Comparison of ENCODE assay signal across 22 mouse cellular contexts in genomic region chr10:99844110-99844509, GRCm38 (mm10).
A peak's percentile ranks its signal among the peaks of the same experiment; 100 is the strongest.
DNase-seq lines count a peak whose midpoint lies in the region; ATAC-seq and TF ChIP-seq lines count a peak whose summit lies in the region.
"Had no signal": no experiment of that assay in that cellular context is flagged by ENCODE, and none has a peak within 500 bp of the region (broad histone marks: within the 10 kb centered on the region; RNA-seq: fewer than 3 reads in every experiment).

No protein-coding gene starts in this region.

- DNase-seq in forelimb bud, embryonic 11.5 days (ENCODE audit: low read depth, low spot score), result peak; percentile 18
- DNase-seq in mesoderm, embryonic 11.5 days (ENCODE audit: low read depth, low spot score), result peak; percentile 17
- no peak for DNase-seq in urinary bladder, adult 18-20 months (ENCODE audit: low spot score in 2 of 2)
- DNase-seq: adrenal gland, adult 2 months; adrenal gland, postnatal 10 days; adrenal gland, postnatal 25 days; cerebellum, adult 11-12 months; cerebellum, adult 2 months; cerebellum, adult 9-11 months; cerebellum, postnatal 14 days; cerebellum, postnatal 36 days; embryo, embryonic 11 days; forebrain, postnatal 0 days had no signal

- H3K9ac ChIP-seq in intestine, embryonic 15.5 days, result no peak overlapping the region
- H3K9ac ChIP-seq in intestine, postnatal 0 days (ENCODE audit: low read depth, low read length), result no peak overlapping the region
- H3K9ac ChIP-seq: embryonic facial prominence, embryonic 13.5 days; embryonic facial prominence, embryonic 15.5 days; forebrain, embryonic 13.5 days; forebrain, embryonic 15.5 days; forebrain, postnatal 0 days had no signal

- H3K36me3 ChIP-seq in intestine, embryonic 15.5 days, result no peaks in the 10 kb centered on the region
- no peaks in the 10 kb centered on the region for H3K36me3 ChIP-seq in intestine, postnatal 0 days (ENCODE audit: control insufficient read depth, insufficient read depth)
- H3K36me3 ChIP-seq: embryonic facial prominence, embryonic 13.5 days; embryonic facial prominence, embryonic 15.5 days; forebrain, embryonic 15.5 days had no signal

- 53% methylated on average over 5 of the region's 5 CpGs for WGBS in intestine, embryonic 15.5 days
- 42% methylated on average over 5 of the region's 5 CpGs for WGBS in intestine, postnatal 0 days

- no peak overlapping the region for H3K4me2 ChIP-seq in intestine, embryonic 15.5 days (replicated peaks)
- no peak overlapping the region for H3K4me2 ChIP-seq in intestine, postnatal 0 days (replicated peaks; ENCODE audit: low read depth)
- H3K4me2 ChIP-seq: embryonic facial prominence, embryonic 13.5 days; embryonic facial prominence, embryonic 15.5 days; forebrain, embryonic 13.5 days; forebrain, embryonic 15.5 days had no signal

- peak; percentile 47; the same call in 1 of the 2 replicates for ATAC-seq in intestine, embryonic 15.5 days
- peak; percentile 83 for ATAC-seq in intestine, postnatal 0 days
- ATAC-seq in frontal cortex, adult (ENCODE audit: low TSS enrichment), result no peak
- ATAC-seq in erythroid progenitor cell, adult 5-6 weeks (replicated peaks; ENCODE audit: low FRiP score, poor library complexity, severe bottlenecking), result no peak
- ATAC-seq: forebrain, embryonic 13.5 days; forebrain, embryonic 15.5 days; forebrain, postnatal 0 days had no signal

- no peak for TF ChIP-seq CTCF in intestine, postnatal 0 days (IDR thresholded peaks at IDR 0.05; ENCODE audit: low read depth)

- no peak overlapping the region for H3K27ac ChIP-seq in intestine, embryonic 15.5 days
- no peak overlapping the region for H3K27ac ChIP-seq in intestine, postnatal 0 days (ENCODE audit: low read depth, low read length)
- H3K27ac ChIP-seq: embryonic facial prominence, embryonic 13.5 days; embryonic facial prominence, embryonic 15.5 days; forebrain, embryonic 13.5 days; forebrain, embryonic 15.5 days had no signal

- no peaks in the 10 kb centered on the region for H3K4me1 ChIP-seq in intestine, embryonic 15.5 days (replicated peaks)
- no peaks in the 10 kb centered on the region for H3K4me1 ChIP-seq in intestine, postnatal 0 days (replicated peaks; ENCODE audit: control insufficient read depth, insufficient read depth, low read length)
- H3K4me1 ChIP-seq: embryonic facial prominence, embryonic 13.5 days; embryonic facial prominence, embryonic 15.5 days; forebrain, embryonic 13.5 days; forebrain, embryonic 15.5 days had no signal

- H3K27me3 ChIP-seq in intestine, embryonic 15.5 days (replicated peaks), result no peaks in the 10 kb centered on the region
- no peaks in the 10 kb centered on the region for H3K27me3 ChIP-seq in intestine, postnatal 0 days (replicated peaks; ENCODE audit: control insufficient read depth, insufficient read depth, low read length)
- H3K27me3 ChIP-seq: embryonic facial prominence, embryonic 13.5 days; embryonic facial prominence, embryonic 15.5 days; forebrain, embryonic 13.5 days; forebrain, embryonic 15.5 days had no signal

- no peak overlapping the region for H3K4me3 ChIP-seq in intestine, embryonic 15.5 days (replicated peaks)
- H3K4me3 ChIP-seq in intestine, postnatal 0 days (ENCODE audit: low read depth, low read length), result no peak overlapping the region
- H3K4me3 ChIP-seq: embryonic facial prominence, embryonic 13.5 days; embryonic facial prominence, embryonic 15.5 days; erythroblast, embryonic 14.5 days; forebrain, embryonic 13.5 days; forebrain, embryonic 15.5 days had no signal

- no peaks in the 10 kb centered on the region for H3K9me3 ChIP-seq in intestine, embryonic 15.5 days
- no peaks in the 10 kb centered on the region for H3K9me3 ChIP-seq in intestine, postnatal 0 days (ENCODE audit: control insufficient read depth)
- H3K9me3 ChIP-seq: embryonic facial prominence, embryonic 13.5 days; embryonic facial prominence, embryonic 15.5 days; forebrain, embryonic 13.5 days; forebrain, embryonic 15.5 days had no signal

Comparison
In these comparisons a context has a peak if more than half of its experiments do, and no peak if none do; other contexts are left out.
1. DNase-seq: peak in forelimb bud, embryonic 11.5 days (single experiment) and mesoderm, embryonic 11.5 days (single experiment); none in urinary bladder, adult 18-20 months (0 of 2).
2. ATAC-seq: peak in intestine, embryonic 15.5 days (single experiment) and intestine, postnatal 0 days (single experiment); none in frontal cortex, adult (single experiment) and erythroid progenitor cell, adult 5-6 weeks (single experiment).